Mouse (Mus musculus): ENCODE results near the gene Spocd1.

GRCm38 (mm10) chr4:129970861-129971260 is 41.8 kb downstream of the Spocd1 start:
- no peak for TF ChIP-seq CTCF (IDR thresholded peaks at IDR 0.05; ENCODE audit: borderline replicate concordance, extremely low read depth, insufficient read depth, insufficient read length)
- TF ChIP-seq POLR2A (IDR thresholded peaks at IDR 0.05; ENCODE audit: borderline replicate concordance, extremely low read depth, insufficient read depth, insufficient read length, poor library complexity, severe bottlenecking), result no peak
